Mouse (Mus musculus) intestine, postnatal 0 days (tissue): ENCODE data around the gene Klf2. TPM values are rescaled to one million over a fixed set of nuclear protein-coding genes. Genes with fewer than 3 reads are reported as not detected.

Experiments used
- ATAC-seq: fragments of 200-750 bp; cut with Nextera tagmentation; 2 replicates; pipeline ENCODE4 v1.8.0; 2017; ENCODE audit warnings: mild to moderate bottlenecking, moderate TSS enrichment, moderate library complexity
- H3K27ac ChIP-seq: fragments of 300-500 bp; sonication (generic); 2 replicates; pipeline ENCODE4 v1.5.1; 2014; ENCODE audit warnings: mild to moderate bottlenecking, low read depth, low read length, moderate library complexity
- H3K27me3 ChIP-seq: fragments of 300-500 bp; sonication (generic); replicated peaks from 2 replicates; pipeline ENCODE4 v1.6.1; 2014; ENCODE audit warnings: low read length, mixed read lengths; ENCODE audit not compliant: control insufficient read depth, insufficient read depth
- H3K36me3 ChIP-seq: fragments of 300-500 bp; sonication (generic); 2 replicates; pipeline ENCODE4 v1.6.1; 2014; ENCODE audit warnings: mild to moderate bottlenecking, moderate library complexity; ENCODE audit not compliant: control insufficient read depth, insufficient read depth
- H3K4me1 ChIP-seq: fragments of 300-500 bp; sonication (generic); replicated peaks from 2 replicates; pipeline ENCODE4 v1.6.1; 2014; ENCODE audit warnings: antibody characterized with exemption, low read length, mixed read lengths; ENCODE audit not compliant: control insufficient read depth, insufficient read depth
- H3K4me2 ChIP-seq: fragments of 300-500 bp; sonication (generic); replicated peaks from 2 replicates; pipeline ENCODE4 v1.6.1; 2014; ENCODE audit warnings: low read depth, mild to moderate bottlenecking, moderate library complexity
- H3K4me3 ChIP-seq: fragments of 300-500 bp; sonication (generic); 2 replicates; pipeline ENCODE4 v1.5.1; 2014; ENCODE audit warnings: low read depth, low read length
- H3K9ac ChIP-seq: fragments of 300-500 bp; sonication (generic); 2 replicates; pipeline ENCODE4 v1.6.1; 2014; ENCODE audit warnings: mild to moderate bottlenecking, low read depth, low read length
- H3K9me3 ChIP-seq: fragments of 300-500 bp; sonication (generic); 2 replicates; pipeline ENCODE4 v1.6.1; 2016; ENCODE audit warnings: mixed run types; ENCODE audit not compliant: control insufficient read depth
- CTCF ChIP-seq: sonication (generic); IDR thresholded peaks from 2 replicates; pipeline ENCODE4 v1.5.1; 2016; ENCODE audit warnings: low read depth, mild to moderate bottlenecking, control low read depth, antibody characterized with exemption, moderate library complexity
- WGBS: fragments of 180-500 bp; shearing (Covaris S2); extraction: QIAGEN DNeasy Blood & Tissue Kit; methylation state at CpG from one replicate; pipeline ENCODE4 v1.1.7; 2014; 5-methylcytosine and 5-hydroxymethylcytosine counted together
- polyA plus RNA-seq: library from polyadenylated mRNA; unstranded; fragments of >200 nt; fragmentation: Nextera tagmentation; extraction: Ambion mirVana; gene quantifications from 2 replicates; pipeline ENCODE4 v1.2.1, GENCODE M21; 2015

Gene Klf2
- polyA plus RNA-seq, 1 experiment from 2014 or later: 8.9 TPM

DNA sequence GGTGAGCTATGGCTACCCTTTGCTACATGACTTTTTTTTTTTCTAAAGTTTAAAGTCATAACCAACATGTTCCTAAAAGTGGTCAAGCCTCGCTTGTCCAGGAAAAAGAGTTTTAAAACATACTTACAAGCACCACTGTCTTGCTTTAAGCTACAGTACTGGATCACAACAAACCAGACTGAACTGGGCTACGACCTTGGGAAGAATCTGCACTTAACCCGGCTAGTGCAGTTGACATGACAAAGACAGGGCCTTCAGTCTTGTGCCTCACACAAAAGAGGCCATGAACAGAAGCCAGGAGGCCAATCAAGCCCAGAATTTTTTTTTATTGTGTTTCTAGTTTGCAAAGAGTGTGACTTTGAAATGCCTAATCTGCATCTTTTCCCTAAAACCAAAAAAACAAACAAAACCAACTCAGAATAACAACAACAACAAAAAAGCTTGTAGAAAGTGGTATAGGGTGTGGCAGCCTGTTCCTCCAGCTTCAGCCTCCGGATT lies 15.4 kb downstream of the Klf2 start:
- no peak for ATAC-seq
- H3K36me3 ChIP-seq: peaks cover 27% of the 10 kb centered on the region
- no peak overlapping the region for H3K4me2 ChIP-seq
- no peak for TF ChIP-seq CTCF
- H3K9me3 ChIP-seq: no peaks in the 10 kb centered on the region
- H3K9ac ChIP-seq: no peak overlapping the region
- WGBS: 84% methylated on average over 4 of the region's 4 CpGs
- H3K4me1 ChIP-seq: no peaks in the 10 kb centered on the region
- H3K4me3 ChIP-seq: no peak overlapping the region
- no peak overlapping the region for H3K27ac ChIP-seq
- H3K27me3 ChIP-seq: no peaks in the 10 kb centered on the region

GRCm38 (mm10) chr8:72336273-72336672 lies 17.4 kb downstream of the Klf2 start:
- 65% methylated on average over 2 of the region's 2 CpGs for WGBS
- no peak overlapping the region; the same call in 1 of the 2 replicates for H3K27ac ChIP-seq
- no peaks in the 10 kb centered on the region for H3K9me3 ChIP-seq
- no peak overlapping the region for H3K9ac ChIP-seq
- H3K4me1 ChIP-seq: no peaks in the 10 kb centered on the region
- TF ChIP-seq CTCF: no peak
- no peaks in the 10 kb centered on the region for H3K27me3 ChIP-seq
- H3K36me3 ChIP-seq: peaks cover 38% of the 10 kb centered on the region
- H3K4me3 ChIP-seq: no peak overlapping the region
- H3K4me2 ChIP-seq: no peak overlapping the region
- no peak for ATAC-seq

- H3K4me2 ChIP-seq: no peak overlapping the region
- no peak for ATAC-seq
- H3K9me3 ChIP-seq: no peaks in the 10 kb centered on the region
- H3K9ac ChIP-seq: no peak overlapping the region
- H3K27ac ChIP-seq: no peak overlapping the region
- H3K27me3 ChIP-seq: no peaks in the 10 kb centered on the region
- TF ChIP-seq CTCF: no peak
- H3K4me1 ChIP-seq: no peaks in the 10 kb centered on the region
- H3K4me3 ChIP-seq: no peak overlapping the region
- peaks cover 42% of the 10 kb centered on the region for H3K36me3 ChIP-seq
Measured at GRCm38 (mm10) chr8:72337034-72337433, 18.2 kb downstream of the Klf2 start.

- WGBS: 95% methylated on average over 5 of the region's 5 CpGs
- Histone ChIP-seq H3K27ac (no peak overlapping the region), H3K9ac (no peak overlapping the region), H3K4me1 (no peaks in the 10 kb centered on the region), H3K27me3 (no peaks in the 10 kb centered on the region), H3K4me2 (no peak overlapping the region), H3K4me3 (no peak overlapping the region), H3K36me3 (peaks cover 52% of the 10 kb centered on the region), H3K9me3 (no peaks in the 10 kb centered on the region)
- no peak for TF ChIP-seq CTCF
- ATAC-seq: no peak
Measured at GRCm38 (mm10) chr8:72342556-72343300, 23.9 kb downstream of the Klf2 start.

DNA sequence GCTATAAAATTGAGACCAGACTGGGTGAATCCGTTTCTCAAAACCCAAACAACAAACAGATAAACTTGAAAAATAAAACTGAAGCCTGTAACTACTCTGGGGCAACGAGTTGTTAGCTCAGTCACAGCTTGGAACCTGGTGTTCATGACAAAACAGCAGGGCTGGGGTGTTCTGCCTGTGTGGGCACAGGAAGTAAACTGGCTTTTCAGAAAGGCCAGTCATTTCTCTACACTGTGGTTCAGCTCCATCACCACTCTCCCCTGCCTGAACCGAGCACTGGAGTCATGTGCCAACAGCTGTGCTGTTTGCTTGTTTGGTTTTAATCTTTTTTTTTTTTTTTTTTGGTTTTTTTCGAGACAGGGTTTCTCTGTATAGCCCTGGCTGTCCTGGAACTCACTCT lies 24.9 kb downstream of the Klf2 start:
- H3K27ac ChIP-seq: no peak overlapping the region
- no peaks in the 10 kb centered on the region for H3K27me3 ChIP-seq
- H3K36me3 ChIP-seq: peaks cover 45% of the 10 kb centered on the region
- H3K4me2 ChIP-seq: no peak overlapping the region
- no peaks in the 10 kb centered on the region for H3K9me3 ChIP-seq
- H3K9ac ChIP-seq: no peak overlapping the region
- no peaks in the 10 kb centered on the region for H3K4me1 ChIP-seq
- no peak for TF ChIP-seq CTCF
- ATAC-seq: no peak
- no peak overlapping the region for H3K4me3 ChIP-seq
- 85% methylated on average over 3 of the region's 4 CpGs for WGBS

- ATAC-seq: no peak
- TF ChIP-seq CTCF: no peak
- H3K27me3 ChIP-seq: no peaks in the 10 kb centered on the region
- no peak overlapping the region for H3K9ac ChIP-seq
- H3K27ac ChIP-seq: no peak overlapping the region
- peaks cover 37% of the 10 kb centered on the region; the same call in 1 of the 2 replicates for H3K36me3 ChIP-seq
- no peak overlapping the region for H3K4me2 ChIP-seq
- 59% methylated on average over 1 of the region's 1 CpGs for WGBS
- H3K9me3 ChIP-seq: no peaks in the 10 kb centered on the region
- H3K4me1 ChIP-seq: no peaks in the 10 kb centered on the region
- H3K4me3 ChIP-seq: no peak overlapping the region
Measured at GRCm38 (mm10) chr8:72347553-72347952, 28.7 kb downstream of the Klf2 start.

DNA sequence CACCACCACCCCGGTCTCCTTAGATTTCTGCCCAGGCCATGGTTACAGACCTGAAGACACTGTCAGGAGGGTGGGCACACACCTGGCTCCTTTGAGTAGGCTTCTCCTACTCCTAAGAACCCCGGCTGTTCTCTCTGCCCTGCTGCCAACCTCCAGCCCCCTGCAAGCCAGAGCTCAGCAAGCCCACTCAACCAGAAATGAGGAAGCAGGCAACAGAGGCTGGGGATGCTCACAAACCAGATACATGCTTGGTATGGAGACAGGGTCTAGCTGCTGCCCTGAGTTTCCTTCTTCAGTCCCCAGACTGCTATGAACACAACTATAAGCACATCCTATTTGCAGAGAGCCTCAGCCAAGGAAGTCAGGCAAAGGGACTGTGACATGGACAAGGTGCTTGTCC lies 29.3 kb downstream of the Klf2 start:
- Histone ChIP-seq H3K4me3 (no peak overlapping the region), H3K9ac (no peak overlapping the region), H3K4me2 (no peak overlapping the region), H3K4me1 (no peaks in the 10 kb centered on the region), H3K36me3 (peaks cover 38% of the 10 kb centered on the region; the same call in 1 of the 2 replicates), H3K9me3 (no peaks in the 10 kb centered on the region), H3K27ac (no peak overlapping the region), H3K27me3 (no peaks in the 10 kb centered on the region)
- TF ChIP-seq CTCF: no peak
- no peak for ATAC-seq
- WGBS: 94% methylated on average over 2 of the region's 2 CpGs
